Mouse (Mus musculus) liver, embryonic 14.5 days (tissue): ENCODE data around the gene Numb. TPM values are rescaled to one million over a fixed set of nuclear protein-coding genes. Genes with fewer than 3 reads are reported as not detected.
A peak's percentile ranks its signal among the peaks of the same experiment; 100 is the strongest.

Experiments
- ATAC-seq: fragments of 200-750 bp; cut with Nextera tagmentation; 2 replicates; pipeline ENCODE4 v1.8.0; 2017; ENCODE audit warnings: moderate number of reproducible peaks, mild to moderate bottlenecking, moderate library complexity; ENCODE audit not compliant: insufficient read depth
- DNase-seq, 3 experiments: peaks; one replicate each; pipeline ENCODE4 v3.0.0-alpha.2; 2012 to 2013; ENCODE audit warnings: low read depth in 3 of 3, low spot score in 3 of 3
- H3K27ac ChIP-seq: fragments of 300-500 bp; sonication (generic); 2 replicates; pipeline ENCODE4 v1.5.1; 2014; ENCODE audit warnings: moderate library complexity, mild to moderate bottlenecking, control low read depth, inconsistent platforms
- H3K27me3 ChIP-seq: fragments of 300-500 bp; sonication (generic); 2 replicates; pipeline ENCODE4 v1.6.1; 2014; ENCODE audit warnings: mild to moderate bottlenecking, low read length, moderate library complexity; ENCODE audit not compliant: control insufficient read depth, insufficient read depth
- H3K36me3 ChIP-seq: fragments of 300-500 bp; sonication (generic); replicated peaks from 2 replicates; pipeline ENCODE4 v1.6.1; 2014; ENCODE audit warnings: low read depth; ENCODE audit not compliant: control insufficient read depth, insufficient read depth
- H3K4me1 ChIP-seq, 2 experiments: fragments of 200-500 bp in 1 of 2; fragments of 300-500 bp in 1 of 2; sonication (generic) in 1 of 2; replicated peaks; 2 replicates each; pipeline ENCODE4 v1.6.1; 2012 to 2014; ENCODE audit warnings: antibody characterized with exemption in 1 of 2, inconsistent platforms in 1 of 2, low read length in 1 of 2; ENCODE audit not compliant: control insufficient read depth in 2 of 2, insufficient read depth in 2 of 2
- H3K4me2 ChIP-seq: fragments of 300-500 bp; sonication (generic); 2 replicates; pipeline ENCODE4 v1.6.1; 2014; ENCODE audit warnings: low read depth, mild to moderate bottlenecking, control low read depth, moderate library complexity
- H3K4me3 ChIP-seq, 2 experiments: fragments of 200-500 bp in 1 of 2; fragments of 300-500 bp in 1 of 2; sonication (generic) in 1 of 2; 2 replicates each; pipeline ENCODE4 v1.5.1; 2012 to 2014; ENCODE audit warnings: low read depth in 2 of 2, low read length in 2 of 2, mild to moderate bottlenecking in 2 of 2, control low read depth in 1 of 2, inconsistent platforms in 1 of 2, moderate library complexity in 1 of 2; ENCODE audit not compliant: insufficient read depth in 1 of 2
- H3K9ac ChIP-seq: fragments of 300-500 bp; sonication (generic); replicated peaks from 2 replicates; pipeline ENCODE4 v1.6.1; 2014; ENCODE audit warnings: mild to moderate bottlenecking, control low read depth, moderate library complexity
- H3K9me3 ChIP-seq: fragments of 300-500 bp; sonication (generic); 2 replicates; pipeline ENCODE4 v1.6.1; 2016; ENCODE audit warnings: low read length, mixed read lengths; ENCODE audit not compliant: control insufficient read depth
- CTCF ChIP-seq: IDR thresholded peaks from 2 replicates; pipeline ENCODE4 v1.5.1; 2016; ENCODE audit warnings: antibody characterized with exemption, low read depth, control low read depth
- EP300 ChIP-seq: IDR thresholded peaks from 2 replicates; pipeline ENCODE4 v1.6.1; 2016; ENCODE audit warnings: antibody characterized with exemption, low read depth
- WGBS: fragments of 180-500 bp; shearing (Covaris S2); extraction: QIAGEN DNeasy Blood & Tissue Kit; methylation state at CpG from one replicate; pipeline ENCODE4 v1.1.7; 2014; ENCODE audit not compliant: insufficient replicate concordance; 5-methylcytosine and 5-hydroxymethylcytosine counted together
- polyA plus RNA-seq, 2 experiments: library from polyadenylated mRNA; depleted of rRNA in 1 of 2; stranded (reverse) in 1 of 2; unstranded in 1 of 2; fragments of >200 nt; fragmentation: Nextera tagmentation in 1 of 2; extraction: Ambion mirVana in 1 of 2; gene quantifications; 2 replicates each; pipeline versions ENCODE4 v1.2.1 to v1.2.3; 2012 to 2014

Numb gene
- polyA plus RNA-seq, 2 experiments, result 9.7 to 13.1 TPM

DNA sequence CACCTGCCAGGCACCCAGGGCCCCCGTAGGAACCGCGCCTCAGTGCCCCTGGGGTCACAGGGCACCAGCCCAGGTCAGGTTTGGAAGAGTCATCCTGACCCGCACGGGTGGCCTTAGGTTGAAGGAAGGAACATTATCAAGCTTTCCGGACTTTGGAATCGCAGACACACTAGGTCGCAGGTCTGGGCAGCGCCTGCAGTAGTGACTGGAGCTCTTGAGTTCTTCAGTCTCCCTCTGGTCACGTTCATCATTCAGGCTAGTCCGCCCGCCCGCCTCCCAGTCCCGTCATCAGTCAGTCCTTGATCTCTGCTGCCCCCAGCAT, 157.7 kb downstream of the Numb start:
- peaks cover 14% of the 10 kb centered on the region for H3K27me3 ChIP-seq
- H3K36me3 ChIP-seq, result no peaks in the 10 kb centered on the region
- DNase-seq, result no peak
- ATAC-seq, result no peak
- 14% methylated on average over 14 of the region's 14 CpGs for WGBS
- no peak overlapping the region for H3K27ac ChIP-seq
- peak overlapping the region; percentile 11 to 34; a peak in 3 of 4 replicates for H3K4me3 ChIP-seq
- TF ChIP-seq EP300, result no peak
- TF ChIP-seq CTCF, result no peak
- peak overlapping the region; percentile 53 for H3K4me2 ChIP-seq
- no peak overlapping the region for H3K9ac ChIP-seq
- H3K9me3 ChIP-seq, result no peaks in the 10 kb centered on the region
- peaks cover 0 to 6% of the 10 kb centered on the region in 2 experiments; a peak in 2 of 4 replicates for H3K4me1 ChIP-seq

DNA sequence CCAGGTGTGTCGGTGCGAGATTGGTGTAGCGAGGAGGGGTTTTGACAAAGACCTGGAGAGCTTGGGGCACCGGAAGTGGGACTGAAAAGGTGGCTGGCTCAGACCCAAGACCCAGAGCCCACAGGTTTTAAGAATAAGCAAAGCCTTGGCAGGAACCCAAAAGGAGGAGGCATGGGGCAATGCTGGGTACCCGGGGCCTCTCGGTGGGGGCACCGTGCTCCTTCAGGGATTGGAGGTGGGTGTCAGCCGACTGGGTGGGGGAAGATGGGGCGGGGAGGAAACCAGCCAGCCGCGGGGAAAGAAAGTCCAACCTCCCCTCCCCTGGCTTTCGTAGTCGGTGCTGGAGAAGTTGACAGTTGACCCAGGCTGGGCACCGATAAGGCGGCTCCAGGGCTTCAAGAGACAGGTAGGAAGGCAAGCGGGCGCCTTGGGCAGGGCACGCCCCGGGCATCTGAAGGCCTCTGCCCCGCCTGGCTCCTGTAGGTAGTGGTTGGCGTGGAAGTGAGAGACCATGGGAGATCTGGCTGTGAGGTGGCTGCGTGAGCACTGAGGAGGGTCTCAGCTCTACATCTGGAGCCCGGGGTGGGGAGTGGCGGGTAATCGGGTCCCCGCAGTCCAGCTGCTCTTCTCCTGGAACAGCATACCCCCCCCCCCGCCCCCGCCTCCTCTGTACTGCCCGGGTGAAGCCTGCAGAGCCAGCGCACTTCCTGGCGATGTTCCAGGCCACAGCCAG, 158.3 kb downstream of the Numb start, which contains the start of gene Papln:
Gene Papln, plus strand, starts transcription at position 324 of the 733 bp plus-strand sequence.
- TF ChIP-seq CTCF (no peak), EP300 (no peak)
- 8% methylated on average over 31 of the region's 31 CpGs for WGBS
- Histone ChIP-seq H3K36me3 (no peaks in the 10 kb centered on the region), H3K4me3 (peak within 1 kb of the TSS; percentile 11 to 34), H3K27me3 (peaks cover 14% of the 10 kb centered on the region), H3K27ac (no peak within 1 kb of the TSS), H3K4me1 (peaks cover 0 to 6% of the 10 kb centered on the region in 2 experiments; a peak in 2 of 4 replicates), H3K9me3 (no peaks in the 10 kb centered on the region), H3K9ac (no peak within 1 kb of the TSS), H3K4me2 (peak within 1 kb of the TSS; percentile 53)
- no peak for ATAC-seq
- DNase-seq, result no peak

DNA sequence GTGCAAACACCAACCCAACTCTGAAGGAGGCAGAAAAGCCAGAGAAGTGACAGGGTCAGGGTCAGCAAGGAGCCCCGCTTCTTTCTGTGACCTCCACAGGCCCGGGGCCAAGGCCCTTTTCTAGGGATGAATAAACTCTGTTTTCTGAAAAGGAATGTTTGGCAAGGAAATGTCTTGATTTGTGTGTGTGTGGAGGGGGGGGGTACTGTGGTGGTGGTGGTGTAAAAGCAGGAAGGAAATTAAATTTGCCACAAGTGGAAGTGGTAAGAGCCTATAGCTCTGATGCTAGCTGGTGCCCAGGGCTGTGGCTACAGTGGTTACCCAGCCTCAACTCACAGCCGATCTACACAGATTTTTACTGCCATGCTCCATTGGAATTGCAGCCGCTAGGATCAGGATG, 159.0 kb downstream of the Numb start:
- 14% methylated on average over 4 of the region's 4 CpGs for whole genome bisulfite sequencing
- no peak for ATAC-seq

DNA sequence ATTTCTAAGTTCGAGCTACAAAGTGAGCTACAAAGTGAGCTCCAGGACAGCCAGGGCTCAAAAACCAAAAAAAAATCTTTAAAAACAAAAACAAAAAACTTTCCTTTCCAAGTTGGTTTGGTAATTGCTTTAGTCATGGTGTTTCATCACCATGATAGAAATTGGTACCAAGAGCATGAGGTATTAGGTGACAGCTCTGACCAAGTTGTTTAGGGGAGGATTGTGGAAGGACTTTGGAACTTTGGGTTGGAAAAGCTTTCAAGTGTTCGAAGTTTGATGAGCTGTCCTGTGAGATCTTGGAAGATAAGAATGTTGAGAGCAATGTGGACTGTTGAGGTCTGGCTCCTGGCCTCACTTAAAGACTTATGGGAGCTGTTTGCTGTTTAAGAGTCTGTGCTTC, 161.5 kb downstream of the Numb start:
- DNase-seq (no peak), ATAC-seq (no peak)
- Histone ChIP-seq H3K27me3 (peaks cover 14% of the 10 kb centered on the region), H3K4me2 (no peak overlapping the region), H3K9me3 (no peaks in the 10 kb centered on the region), H3K4me3 (no peak overlapping the region), H3K36me3 (no peaks in the 10 kb centered on the region), H3K9ac (no peak overlapping the region), H3K27ac (no peak overlapping the region), H3K4me1 (peaks cover 0 to 6% of the 10 kb centered on the region in 2 experiments; a peak in 2 of 4 replicates)
- WGBS, result 57% methylated on average over 2 of the region's 2 CpGs
- TF ChIP-seq CTCF (no peak), EP300 (no peak)

More for the DNA sequence above, 159.0 kb downstream of the Numb start:
- Histone ChIP-seq H3K27ac (no peak overlapping the region), H3K9ac (no peak overlapping the region), H3K27me3 (peaks cover 14% of the 10 kb centered on the region), H3K4me1 (peaks cover 0 to 6% of the 10 kb centered on the region in 2 experiments; a peak in 2 of 4 replicates), H3K4me2 (no peak overlapping the region), H3K4me3 (no peak overlapping the region), H3K36me3 (no peaks in the 10 kb centered on the region), H3K9me3 (no peaks in the 10 kb centered on the region)
- DNase-seq, result no peak
- TF ChIP-seq EP300, result no peak
- no peak for TF ChIP-seq CTCF

DNA sequence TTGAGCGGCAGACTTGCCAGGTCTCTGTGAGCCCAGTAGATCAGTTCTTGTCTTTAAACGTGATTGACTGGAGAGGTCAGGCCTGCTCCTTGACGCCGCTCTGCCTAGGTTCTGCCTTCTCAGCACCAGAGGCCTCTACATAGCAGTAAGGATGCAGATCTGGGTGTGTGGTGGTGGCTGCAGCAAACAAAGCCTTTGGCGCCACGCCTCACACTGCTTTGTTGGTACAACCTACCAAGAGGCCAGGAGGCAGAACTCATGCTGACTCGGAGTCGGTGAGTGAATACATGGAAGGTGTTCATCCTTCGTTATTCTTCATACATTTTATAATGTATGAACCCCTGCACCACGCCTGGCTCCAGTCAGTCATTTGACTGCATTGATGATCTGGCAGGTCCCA, 163.0 kb downstream of the Numb start:
- Histone ChIP-seq H3K27ac (no peak overlapping the region), H3K4me2 (no peak overlapping the region), H3K27me3 (peaks cover 10% of the 10 kb centered on the region), H3K9me3 (no peaks in the 10 kb centered on the region), H3K4me1 (peaks cover 0 to 5% of the 10 kb centered on the region in 2 experiments; a peak in 2 of 4 replicates), H3K36me3 (no peaks in the 10 kb centered on the region), H3K4me3 (no peak overlapping the region), H3K9ac (no peak overlapping the region)
- ATAC-seq (no peak), DNase-seq (no peak)
- TF ChIP-seq CTCF (no peak), EP300 (no peak)
- WGBS, result 63% methylated on average over 10 of the region's 10 CpGs
